ENCODE assay signal across 8 mouse cellular contexts in genomic region chr12:111670976-111671375, GRCm38 (mm10). TPM values are rescaled to one million over a fixed set of nuclear protein-coding genes. Genes with fewer than 3 reads are reported as not detected.
DNase-seq lines count a peak whose midpoint lies in the region; ATAC-seq and TF ChIP-seq lines count a peak whose summit lies in the region.

No protein-coding gene starts in this region.

- TF ChIP-seq CTCF in ES-Bruce4 (IDR thresholded peaks at IDR 0.05; ENCODE audit: low read depth, low read length) = no peak

- H3K4me2 ChIP-seq in heart, embryonic 13.5 days = peak overlapping the region; percentile 99
- H3K4me2 ChIP-seq in forebrain, embryonic 15.5 days (replicated peaks) = peak overlapping the region; percentile 71
- peak overlapping the region; percentile 55 for H3K4me2 ChIP-seq in liver, embryonic 16.5 days (ENCODE audit: low read depth, low read length)

- no peak for DNase-seq in heart, postnatal 4 days
- DNase-seq in left cerebral cortex, postnatal 14 days (ENCODE audit: low spot score in 2 of 2) = no peak
- DNase-seq in B cell, adult 2 months = no peak
- DNase-seq in right cerebral cortex, postnatal 36 days (ENCODE audit: low spot score in 2 of 2) = no peak

- peaks cover 72% of the 10 kb centered on the region for H3K4me1 ChIP-seq in heart, embryonic 13.5 days
- H3K4me1 ChIP-seq in ES-Bruce4 (ENCODE audit: control insufficient read depth, insufficient read depth, low read length) = peaks cover 2% of the 10 kb centered on the region
- peaks cover 37% of the 10 kb centered on the region for H3K4me1 ChIP-seq in forebrain, embryonic 15.5 days
- peaks cover 15% of the 10 kb centered on the region for H3K4me1 ChIP-seq in liver, embryonic 16.5 days (ENCODE audit: control insufficient read depth, low read depth, low read length)

- peaks cover 32% of the 10 kb centered on the region for H3K27me3 ChIP-seq in heart, embryonic 13.5 days (replicated peaks)
- no peaks in the 10 kb centered on the region for H3K27me3 ChIP-seq in ES-Bruce4 (ENCODE audit: control insufficient read depth, insufficient read depth, low read length, poor library complexity, severe bottlenecking)
- H3K27me3 ChIP-seq in forebrain, embryonic 15.5 days = no peaks in the 10 kb centered on the region
- peaks cover 54% of the 10 kb centered on the region for H3K27me3 ChIP-seq in liver, embryonic 16.5 days (ENCODE audit: control insufficient read depth, insufficient read depth, low read depth, low read length)

- H3K9me3 ChIP-seq in heart, embryonic 13.5 days = no peaks in the 10 kb centered on the region
- no peaks in the 10 kb centered on the region for H3K9me3 ChIP-seq in ES-Bruce4 (replicated peaks; ENCODE audit: control insufficient read depth, insufficient read depth, low read length, poor library complexity, severe bottlenecking)
- no peaks in the 10 kb centered on the region for H3K9me3 ChIP-seq in forebrain, embryonic 15.5 days
- no peaks in the 10 kb centered on the region for H3K9me3 ChIP-seq in liver, embryonic 16.5 days (replicated peaks; ENCODE audit: control insufficient read depth, low read length)

- H3K4me3 ChIP-seq in heart, embryonic 13.5 days = peak overlapping the region; percentile 75
- H3K4me3 ChIP-seq in ES-Bruce4 (ENCODE audit: low read depth, low read length) = peak overlapping the region; percentile 68
- peak overlapping the region; percentile 90 for H3K4me3 ChIP-seq in forebrain, embryonic 15.5 days
- H3K4me3 ChIP-seq in liver, embryonic 16.5 days (ENCODE audit: low read depth, low read length) = peak overlapping the region; percentile 51

- no peak overlapping the region for H3K27ac ChIP-seq in heart, embryonic 13.5 days (replicated peaks)
- H3K27ac ChIP-seq in ES-Bruce4 (ENCODE audit: insufficient read depth, low read length) = no peak overlapping the region
- H3K27ac ChIP-seq in forebrain, embryonic 15.5 days (replicated peaks) = peak overlapping the region; percentile 91
- H3K27ac ChIP-seq in liver, embryonic 16.5 days (ENCODE audit: low read length) = no peak overlapping the region

- H3K9ac ChIP-seq in heart, embryonic 13.5 days = peak overlapping the region; percentile 88
- H3K9ac ChIP-seq in ES-Bruce4 (ENCODE audit: low read depth, poor library complexity, severe bottlenecking) = peak overlapping the region; percentile 64
- H3K9ac ChIP-seq in forebrain, embryonic 15.5 days (replicated peaks) = peak overlapping the region; percentile 96
- no peak overlapping the region for H3K9ac ChIP-seq in liver, embryonic 16.5 days (ENCODE audit: low read depth, low read length)

- no peak for TF ChIP-seq EP300 in ES-Bruce4 (IDR thresholded peaks at IDR 0.05; ENCODE audit: insufficient read depth, low read depth, low read length)

- 2% methylated on average over 35 of the region's 35 CpGs for WGBS in heart, embryonic 13.5 days
- under 1% methylated on average over 35 of the region's 35 CpGs for WGBS in forebrain, embryonic 15.5 days
- under 1% methylated on average over 35 of the region's 35 CpGs for WGBS in liver, embryonic 16.5 days (ENCODE audit: insufficient replicate concordance)

- no peak for TF ChIP-seq POLR2A in ES-Bruce4 (IDR thresholded peaks at IDR 0.05; ENCODE audit: insufficient read depth, low read length)

- ATAC-seq in heart, embryonic 13.5 days (ENCODE audit: extremely low read depth, insufficient number of reproducible peaks, low FRiP score, low TSS enrichment) = no peak; the same call in 1 of the 2 replicates
- ATAC-seq in forebrain, embryonic 15.5 days (replicated peaks) = peak; percentile 7
- ATAC-seq in liver, embryonic 16.5 days (ENCODE audit: low read depth) = no peak

- intact Hi-C loops in left cerebral cortex, postnatal 14 days (cut with DNase I) = no loop called here

- no peaks in the 10 kb centered on the region for H3K36me3 ChIP-seq in heart, embryonic 13.5 days
- no peaks in the 10 kb centered on the region for H3K36me3 ChIP-seq in ES-Bruce4 (ENCODE audit: control insufficient read depth, insufficient read depth, low read length, poor library complexity, severe bottlenecking)
- peaks cover 11% of the 10 kb centered on the region; the same call in 1 of the 2 replicates for H3K36me3 ChIP-seq in forebrain, embryonic 15.5 days
- H3K36me3 ChIP-seq in liver, embryonic 16.5 days (ENCODE audit: control insufficient read depth, insufficient read depth) = no peaks in the 10 kb centered on the region

RNA-seq across cellular contexts. Expression of gene Ckb, which starts 1.2 kb away (rescaled TPM):
- polyA plus RNA-seq in heart, embryonic 13.5 days (2015; fragmentation: Nextera tagmentation; extraction: Ambion mirVana) = 279 and 320 TPM in 2 replicates
- total RNA-seq in heart, postnatal 4 days (2021) = 100 to 1,000 TPM; 165 to 181 TPM
- 140 and 147 TPM in 2 replicates for polyA plus RNA-seq in ES-Bruce4 (2011; ENCODE audit: insufficient read depth, insufficient read length, low read depth, missing spikeins)
- 1,536 and 1,584 TPM in 2 replicates for polyA plus RNA-seq in forebrain, embryonic 15.5 days (2015; fragmentation: Nextera tagmentation; extraction: Ambion mirVana)
- polyA plus RNA-seq in liver, embryonic 16.5 days (2015; fragmentation: Nextera tagmentation; extraction: Ambion mirVana) = 39.2 and 44.8 TPM in 2 replicates
- 1,000 to 10,000 TPM; 1,395 to 1,474 TPM for total RNA-seq in left cerebral cortex, postnatal 14 days (2021)

RNA-seq across cellular contexts. Expression of gene Trmt61a, which starts 6.9 kb away (rescaled TPM):
- 7.8 and 8.3 TPM in 2 replicates for polyA plus RNA-seq in heart, embryonic 13.5 days (2015; fragmentation: Nextera tagmentation; extraction: Ambion mirVana)
- total RNA-seq in heart, postnatal 4 days (2021) = 1 to 10 TPM; 9.4 to 9.8 TPM
- polyA plus RNA-seq in ES-Bruce4 (2011; ENCODE audit: insufficient read depth, insufficient read length, low read depth, missing spikeins) = 13.0 and 14.8 TPM in 2 replicates
- 10.6 and 12.0 TPM in 2 replicates for polyA plus RNA-seq in forebrain, embryonic 15.5 days (2015; fragmentation: Nextera tagmentation; extraction: Ambion mirVana)
- polyA plus RNA-seq in liver, embryonic 16.5 days (2015; fragmentation: Nextera tagmentation; extraction: Ambion mirVana) = 3.7 and 4.6 TPM in 2 replicates
- total RNA-seq in left cerebral cortex, postnatal 14 days (2021) = 10 to 100 TPM; 18.9 to 19.7 TPM

RNA-seq across cellular contexts. Expression of gene Bag5, which starts 42.1 kb away (rescaled TPM):
- polyA plus RNA-seq in heart, embryonic 13.5 days (2015; fragmentation: Nextera tagmentation; extraction: Ambion mirVana) = 35.4 and 41.6 TPM in 2 replicates
- 10 to 100 TPM; 29.3 to 32.6 TPM for total RNA-seq in heart, postnatal 4 days (2021)
- polyA plus RNA-seq in ES-Bruce4 (2011; ENCODE audit: insufficient read depth, insufficient read length, low read depth, missing spikeins) = 13.4 and 14.6 TPM in 2 replicates
- polyA plus RNA-seq in forebrain, embryonic 15.5 days (2015; fragmentation: Nextera tagmentation; extraction: Ambion mirVana) = 65.1 and 69.1 TPM in 2 replicates
- 14.1 and 14.4 TPM in 2 replicates for polyA plus RNA-seq in liver, embryonic 16.5 days (2015; fragmentation: Nextera tagmentation; extraction: Ambion mirVana)
- total RNA-seq in left cerebral cortex, postnatal 14 days (2021) = 10 to 100 TPM; 45.7 to 47.0 TPM

RNA-seq across cellular contexts. Expression of gene Apopt1, which starts 42.1 kb away (rescaled TPM):
- 41.0 and 45.5 TPM in 2 replicates for polyA plus RNA-seq in heart, embryonic 13.5 days (2015; fragmentation: Nextera tagmentation; extraction: Ambion mirVana)
- 10 to 100 TPM; 40.0 to 42.1 TPM for total RNA-seq in heart, postnatal 4 days (2021)
- polyA plus RNA-seq in ES-Bruce4 (2011; ENCODE audit: insufficient read depth, insufficient read length, low read depth, missing spikeins) = 49.1 and 49.4 TPM in 2 replicates
- 48.2 and 48.7 TPM in 2 replicates for polyA plus RNA-seq in forebrain, embryonic 15.5 days (2015; fragmentation: Nextera tagmentation; extraction: Ambion mirVana)
- polyA plus RNA-seq in liver, embryonic 16.5 days (2015; fragmentation: Nextera tagmentation; extraction: Ambion mirVana) = 17.5 TPM in 2 replicates
- 10 to 100 TPM; 39.4 to 44.3 TPM for total RNA-seq in left cerebral cortex, postnatal 14 days (2021)
